ENCODE assay signal across 18 mouse cellular contexts in the genomic region with DNA sequence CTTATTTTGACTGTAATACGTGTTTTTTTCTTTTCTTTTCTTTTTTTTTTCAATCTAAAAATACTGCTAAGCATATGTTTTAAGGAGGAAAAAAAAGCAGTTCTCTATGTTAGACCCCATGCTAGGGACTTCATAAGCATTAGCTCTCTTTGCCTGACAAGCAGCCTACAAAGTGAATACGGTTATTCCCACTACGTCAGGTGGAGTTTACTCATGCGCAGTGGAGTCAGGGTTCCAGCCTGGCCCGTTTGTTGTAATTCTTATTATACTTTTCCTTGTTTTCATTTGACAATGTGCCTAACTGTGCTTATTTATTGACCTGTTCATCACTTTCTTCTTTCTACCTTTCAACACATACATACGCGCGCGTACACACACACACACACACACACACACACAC. TPM values are rescaled to one million over a fixed set of nuclear protein-coding genes. Genes with fewer than 3 reads are reported as not detected.
DNase-seq lines count a peak whose midpoint lies in the region; ATAC-seq and TF ChIP-seq lines count a peak whose summit lies in the region.
"Had no signal": no experiment of that assay in that cellular context is flagged by ENCODE, and none has a peak within 500 bp of the region (broad histone marks: within the 10 kb centered on the region; RNA-seq: fewer than 3 reads in every experiment).

No protein-coding gene starts in this region.

- peaks cover 33% of the 10 kb centered on the region for H3K4me1 ChIP-seq in hindbrain, embryonic 13.5 days (replicated peaks)
- H3K4me1 ChIP-seq in hindbrain, postnatal 0 days (ENCODE audit: insufficient read depth, low read length): peaks cover 4% of the 10 kb centered on the region; the same call in 1 of the 2 replicates
- peaks cover 31% of the 10 kb centered on the region for H3K4me1 ChIP-seq in midbrain, embryonic 13.5 days (replicated peaks)
- H3K4me1 ChIP-seq in midbrain, embryonic 16.5 days (ENCODE audit: control insufficient read depth, insufficient read depth, low read length): peaks cover 9% of the 10 kb centered on the region; the same call in 1 of the 2 replicates
- H3K4me1 ChIP-seq: heart, embryonic 15.5 days had no signal

- no peak for DNase-seq in hindbrain, postnatal 0 days (ENCODE audit: low spot score)
- peak; percentile 12 for DNase-seq in right cerebral cortex, adult 18-20 months
- no peak for DNase-seq in right cerebral cortex, postnatal 25 days
- no peak for DNase-seq in lung, postnatal 36 days
- DNase-seq: adrenal gland, adult 2 months; adrenal gland, postnatal 25 days; gastrocnemius, postnatal 14 days; heart, adult 2 months; heart, postnatal 14 days had no signal

- ATAC-seq in hindbrain, embryonic 13.5 days (ENCODE audit: low FRiP score): no peak
- no peak for ATAC-seq in hindbrain, postnatal 0 days
- no peak for ATAC-seq in midbrain, embryonic 13.5 days
- no peak for ATAC-seq in midbrain, embryonic 16.5 days

- H3K9ac ChIP-seq in hindbrain, embryonic 13.5 days: no peak overlapping the region
- no peak overlapping the region for H3K9ac ChIP-seq in hindbrain, postnatal 0 days (replicated peaks; ENCODE audit: low read length)
- no peak overlapping the region for H3K9ac ChIP-seq in midbrain, embryonic 13.5 days (replicated peaks)
- no peak overlapping the region for H3K9ac ChIP-seq in midbrain, embryonic 16.5 days (ENCODE audit: low read depth, low read length)
- H3K9ac ChIP-seq: forebrain, embryonic 13.5 days; heart, embryonic 15.5 days had no signal

- WGBS in hindbrain, embryonic 13.5 days: 80% methylated on average over 9 of the region's 9 CpGs
- WGBS in hindbrain, postnatal 0 days: 79% methylated on average over 9 of the region's 9 CpGs
- 84% methylated on average over 9 of the region's 9 CpGs for WGBS in midbrain, embryonic 13.5 days
- WGBS in midbrain, embryonic 16.5 days: 79% methylated on average over 9 of the region's 9 CpGs

- TF ChIP-seq CTCF in hindbrain, postnatal 0 days (IDR thresholded peaks at IDR 0.05; ENCODE audit: low read depth): no peak

- peak overlapping the region; percentile 50 for H3K27ac ChIP-seq in hindbrain, embryonic 13.5 days
- H3K27ac ChIP-seq in hindbrain, postnatal 0 days: no peak overlapping the region
- H3K27ac ChIP-seq in midbrain, embryonic 13.5 days: peak overlapping the region; percentile 21; the same call in 1 of the 2 replicates
- no peak overlapping the region for H3K27ac ChIP-seq in midbrain, embryonic 16.5 days (ENCODE audit: low read length)
- H3K27ac ChIP-seq: heart, adult 2 months; heart, embryonic 15.5 days had no signal

- H3K4me2 ChIP-seq in hindbrain, embryonic 13.5 days: no peak overlapping the region
- H3K4me2 ChIP-seq in hindbrain, postnatal 0 days (ENCODE audit: low read depth, low read length): no peak overlapping the region
- no peak overlapping the region for H3K4me2 ChIP-seq in midbrain, embryonic 13.5 days (replicated peaks)
- no peak overlapping the region for H3K4me2 ChIP-seq in midbrain, embryonic 16.5 days (ENCODE audit: low read length)
- H3K4me2 ChIP-seq: heart, embryonic 11.5 days; heart, embryonic 15.5 days had no signal

- no peak overlapping the region for H3K4me3 ChIP-seq in hindbrain, embryonic 13.5 days
- no peak overlapping the region for H3K4me3 ChIP-seq in hindbrain, postnatal 0 days (ENCODE audit: low read length)
- H3K4me3 ChIP-seq in midbrain, embryonic 13.5 days (replicated peaks): no peak overlapping the region
- H3K4me3 ChIP-seq in midbrain, embryonic 16.5 days (ENCODE audit: low read depth, low read length): no peak overlapping the region
- H3K4me3 ChIP-seq: embryonic facial prominence, embryonic 10.5 days; forebrain, embryonic 13.5 days; heart, adult 2 months; heart, embryonic 15.5 days had no signal

- no peaks in the 10 kb centered on the region for H3K9me3 ChIP-seq in hindbrain, embryonic 13.5 days
- H3K9me3 ChIP-seq in hindbrain, postnatal 0 days (ENCODE audit: low read length): no peaks in the 10 kb centered on the region
- H3K9me3 ChIP-seq in midbrain, embryonic 13.5 days: no peaks in the 10 kb centered on the region
- H3K9me3 ChIP-seq in midbrain, embryonic 16.5 days (replicated peaks; ENCODE audit: control insufficient read depth, low read length, poor library complexity, severe bottlenecking): no peaks in the 10 kb centered on the region
- H3K9me3 ChIP-seq: embryonic facial prominence, embryonic 10.5 days; forebrain, embryonic 13.5 days; heart, embryonic 15.5 days had no signal

- no peaks in the 10 kb centered on the region for H3K27me3 ChIP-seq in hindbrain, embryonic 13.5 days
- no peaks in the 10 kb centered on the region for H3K27me3 ChIP-seq in hindbrain, postnatal 0 days (ENCODE audit: insufficient read depth, low read length)
- no peaks in the 10 kb centered on the region for H3K27me3 ChIP-seq in midbrain, embryonic 13.5 days
- no peaks in the 10 kb centered on the region for H3K27me3 ChIP-seq in midbrain, embryonic 16.5 days (ENCODE audit: control insufficient read depth, insufficient read depth, low read depth, low read length)
- H3K27me3 ChIP-seq: forebrain, embryonic 13.5 days; heart, embryonic 15.5 days had no signal

- H3K36me3 ChIP-seq in hindbrain, embryonic 13.5 days: no peaks in the 10 kb centered on the region
- H3K36me3 ChIP-seq in hindbrain, postnatal 0 days (ENCODE audit: insufficient read depth, low read length): no peaks in the 10 kb centered on the region
- no peaks in the 10 kb centered on the region for H3K36me3 ChIP-seq in midbrain, embryonic 13.5 days
- H3K36me3 ChIP-seq in midbrain, embryonic 16.5 days (ENCODE audit: control insufficient read depth, insufficient read depth, low read length): no peaks in the 10 kb centered on the region
- H3K36me3 ChIP-seq: embryonic facial prominence, embryonic 10.5 days; heart, embryonic 15.5 days had no signal

RNA-seq across cellular contexts. Expression of a gene that starts 43.8 kb away (rescaled TPM):
- 287 and 371 TPM in 2 replicates for polyA plus RNA-seq in hindbrain, embryonic 13.5 days (2015; fragmentation: Nextera tagmentation; extraction: Ambion mirVana)
- 74.4 and 117 TPM in 2 replicates for total RNA-seq in hindbrain, postnatal 0 days (2014; rRNA removed)
- polyA plus RNA-seq in hindbrain, postnatal 0 days (2015; fragmentation: Nextera tagmentation; extraction: Ambion mirVana): 110 and 120 TPM in 2 replicates
- 56.1 and 59.7 TPM in 2 replicates for polyA plus RNA-seq in midbrain, embryonic 13.5 days (2015; fragmentation: Nextera tagmentation; extraction: Ambion mirVana)
- polyA plus RNA-seq in midbrain, embryonic 16.5 days (2015; fragmentation: Nextera tagmentation; extraction: Ambion mirVana): 98.2 and 130 TPM in 2 replicates
- total RNA-seq: gastrocnemius, adult 18-20 months; gastrocnemius, postnatal 14 days; heart, adult 2 months; heart, postnatal 14 days; hematopoietic stem cell, adult 5-6 weeks had no signal

Comparison
In these comparisons a context has a peak if more than half of its experiments do, and no peak if none do; other contexts are left out.
1. H3K27ac ChIP-seq: peak in hindbrain, embryonic 13.5 days (single experiment) and midbrain, embryonic 13.5 days (single experiment); none in hindbrain, postnatal 0 days (single experiment) and midbrain, embryonic 16.5 days (single experiment).